Mouse (Mus musculus) adrenal gland, postnatal 14 days (tissue): ENCODE results near the gene Nfib. TPM values are rescaled to one million over a fixed set of nuclear protein-coding genes. Genes with fewer than 3 reads are reported as not detected.

Source experiments
- DNase-seq: peaks from one replicate; pipeline ENCODE4 v3.0.0; 2021; ENCODE audit warnings: mixed read lengths
- total RNA-seq: library from RNA; stranded (reverse); gene quantifications from 2 replicates; pipeline ENCODE4 v1.2.3, GENCODE M21; 2021

The Nfib gene
- total RNA-seq, 1 experiment from 2014 or later: 111 TPM

- DNase-seq: peak; percentile 99
Measured at GRCm38 (mm10) chr4:82512743-82513425, 192.7 kb downstream of the Nfib start.

DNA sequence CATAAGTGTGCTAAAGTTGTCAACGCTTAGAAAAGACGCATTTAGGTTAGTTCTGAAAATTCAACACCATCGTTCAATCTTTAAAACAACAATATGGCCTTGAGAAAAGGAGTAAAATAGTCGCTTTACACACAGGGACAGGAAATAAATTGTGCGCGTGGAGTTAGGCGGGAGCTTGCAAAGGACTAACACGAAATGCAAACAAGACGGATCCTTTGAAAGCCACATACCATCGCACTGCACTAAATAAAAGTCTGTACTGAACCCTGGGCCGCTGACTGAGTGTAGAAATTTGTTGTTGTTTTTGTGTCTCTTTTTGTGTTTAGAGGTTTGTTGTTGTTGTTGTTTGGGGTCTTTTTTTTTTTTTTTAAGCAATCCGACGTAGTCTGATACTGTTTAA lies 193.2 kb downstream of the Nfib start:
- no peak for DNase-seq

- DNase-seq: peak; percentile 74
Measured at GRCm38 (mm10) chr4:82511524-82511923, 194.0 kb downstream of the Nfib start.

- peak; percentile 55 for DNase-seq
Measured at GRCm38 (mm10) chr4:82511001-82511513, 194.5 kb downstream of the Nfib start.

- no peak for DNase-seq
Measured at GRCm38 (mm10) chr4:82509771-82510170, 195.8 kb downstream of the Nfib start.

GRCm38 (mm10) chr4:82509166-82509767 lies 196.3 kb downstream of the Nfib start:
- DNase-seq: no peak

- DNase-seq: peak; percentile 65
Measured at GRCm38 (mm10) chr4:82508281-82508687, 197.3 kb downstream of the Nfib start.

DNA sequence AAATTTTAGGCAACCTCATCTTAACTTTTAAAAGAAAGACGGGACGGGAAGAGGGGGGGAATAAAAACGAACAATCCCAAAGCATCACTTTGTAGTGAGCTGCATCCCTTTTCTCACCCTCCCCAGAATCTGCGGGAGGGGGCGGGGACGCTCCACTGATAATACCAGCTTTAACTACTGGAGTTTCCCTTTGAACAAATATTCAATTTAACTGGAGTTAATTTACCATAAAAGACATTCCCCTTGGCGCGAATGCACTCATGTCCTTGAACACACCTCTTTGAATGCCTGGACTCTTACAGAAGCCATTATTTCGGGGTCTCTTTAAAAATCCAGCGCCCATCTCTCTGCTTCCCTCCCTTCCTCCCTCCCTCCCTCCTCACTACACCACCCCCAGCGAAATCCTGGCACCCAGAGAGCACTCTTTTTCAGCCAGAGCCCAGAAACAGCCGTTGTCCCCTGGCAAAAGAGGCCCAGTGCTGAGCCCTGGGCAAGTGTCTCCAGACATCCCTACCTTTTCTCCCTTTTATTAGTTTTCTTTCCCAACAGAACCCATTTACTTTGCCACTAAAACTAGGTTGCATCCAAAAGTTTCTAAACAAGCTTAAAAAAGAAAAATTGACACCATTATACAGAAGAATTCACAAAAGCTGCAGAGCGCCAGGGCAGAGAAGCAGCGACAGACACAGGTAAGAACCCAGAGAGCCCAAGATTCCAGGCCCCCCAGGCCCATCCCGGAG lies 197.8 kb downstream of the Nfib start:
- peak; percentile 81 for DNase-seq

DNA sequence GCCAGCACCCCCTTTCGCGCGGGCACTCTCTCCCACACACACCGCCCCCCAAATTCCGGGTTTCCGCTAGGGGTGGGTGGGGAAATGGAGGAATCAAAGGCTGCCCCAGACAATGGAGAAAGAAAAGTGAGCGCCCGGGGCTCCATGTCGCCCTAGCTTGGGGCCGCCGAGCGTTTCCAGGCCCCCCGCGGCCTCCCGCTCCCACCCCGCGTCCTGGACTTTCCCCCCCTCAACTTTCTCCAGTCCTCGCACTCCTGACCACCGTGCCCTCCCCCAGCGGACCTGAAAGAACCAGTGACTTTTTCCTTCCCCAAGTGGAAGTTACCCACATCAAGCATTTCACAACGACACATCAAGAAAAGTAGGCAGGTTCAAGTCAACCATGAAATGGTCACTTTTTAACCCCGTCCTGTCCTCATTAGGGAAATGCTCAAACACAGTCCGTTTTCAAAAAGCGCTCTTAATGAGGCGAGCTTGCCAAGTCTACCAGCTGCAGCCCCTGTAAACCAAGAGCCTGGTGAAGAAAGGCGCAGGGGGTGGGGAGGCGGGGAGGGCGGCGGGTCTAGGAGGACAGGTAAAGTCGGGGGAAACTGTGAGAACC lies 198.7 kb downstream of the Nfib start:
- DNase-seq: peak; percentile 80

DNA sequence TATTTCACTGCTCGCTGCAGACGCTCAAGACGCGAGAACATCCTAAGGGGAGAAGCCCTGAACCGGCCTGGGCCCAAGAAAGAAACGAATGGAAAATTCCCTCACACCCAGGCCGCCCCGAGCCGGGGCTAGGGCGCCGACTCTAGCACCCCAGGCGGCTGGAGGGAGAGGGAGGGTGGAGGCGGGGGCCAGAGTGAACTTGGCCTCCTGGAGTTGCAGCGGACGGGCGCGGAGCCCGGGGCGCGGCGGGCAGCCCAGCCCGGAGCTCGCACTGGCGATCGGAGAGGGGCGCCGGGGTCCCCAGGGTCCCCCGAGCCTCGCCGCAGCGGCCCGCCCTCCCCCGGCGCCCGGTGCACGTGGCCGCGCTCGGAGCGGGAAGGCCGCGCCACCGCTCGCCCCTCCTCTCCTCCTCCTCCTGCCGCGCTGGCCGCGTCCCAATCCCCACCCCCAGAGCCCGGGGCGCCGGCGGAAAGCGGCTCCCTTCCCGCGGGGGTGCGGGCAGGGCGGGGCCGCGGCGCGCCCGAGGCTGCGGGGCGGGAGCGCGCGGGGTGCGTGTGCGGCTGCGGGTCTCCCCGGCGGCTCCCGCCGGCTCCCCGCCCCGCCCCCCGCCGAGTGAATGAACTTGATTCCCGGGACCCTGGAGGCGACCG lies 199.3 kb downstream of the Nfib start:
- DNase-seq: peak; percentile 97

- peak; percentile 90 for DNase-seq
Measured at GRCm38 (mm10) chr4:82505121-82506031, 200.2 kb downstream of the Nfib start.

DNA sequence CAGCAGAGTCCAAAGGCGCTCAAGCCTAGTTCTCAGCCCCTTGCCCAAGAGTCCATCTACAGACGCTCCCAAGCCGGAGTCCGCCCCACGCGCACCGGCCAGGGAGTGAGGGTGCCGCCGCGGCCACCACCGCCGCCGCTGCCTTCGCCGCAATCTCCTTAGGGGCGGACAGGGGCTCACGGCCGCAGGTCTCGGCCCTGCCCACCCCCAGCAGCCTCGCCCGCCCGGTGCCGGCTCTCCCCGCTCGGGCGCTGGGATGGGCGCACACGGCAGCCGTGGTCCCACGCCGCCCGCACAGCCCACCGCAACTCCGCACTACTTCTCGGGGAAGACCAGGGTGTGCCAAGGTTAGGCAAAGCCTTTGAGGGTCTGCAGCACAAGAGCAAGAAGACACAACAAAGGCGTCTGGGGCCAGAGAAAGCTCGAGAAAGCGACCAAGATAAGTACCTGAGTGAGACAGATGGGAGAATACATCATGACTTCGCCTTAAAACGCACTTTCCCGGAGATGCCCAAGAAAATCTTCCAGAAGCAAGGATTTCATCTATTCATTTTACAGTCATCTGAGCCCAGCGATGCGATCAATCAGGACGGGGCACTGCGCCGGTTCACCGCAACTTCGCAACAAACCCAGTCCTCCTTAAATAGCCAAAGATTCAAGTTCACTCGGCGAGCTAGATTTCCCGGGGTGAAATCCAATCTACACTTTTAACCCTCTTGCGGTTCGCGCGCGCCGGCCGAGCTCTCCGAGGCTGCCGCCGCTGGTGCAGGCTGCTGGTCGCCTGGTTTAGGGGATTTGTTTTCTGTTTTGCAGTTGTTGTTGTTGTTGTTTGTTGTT lies 201.0 kb downstream of the Nfib start:
- DNase-seq: peak; percentile 71

DNA sequence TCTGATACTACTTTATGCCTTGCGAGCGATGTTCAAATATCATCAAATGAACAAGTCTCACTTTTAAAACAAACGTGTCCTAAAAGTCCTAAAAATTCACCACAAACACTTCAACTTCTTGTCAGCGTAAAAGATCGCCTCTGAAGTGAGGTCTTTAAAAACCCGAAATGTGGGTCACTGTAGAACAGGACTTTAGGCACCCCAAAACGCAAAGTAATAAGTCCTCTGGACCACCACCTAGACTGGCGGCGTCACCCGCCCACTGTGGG lies 201.6 kb downstream of the Nfib start:
- no peak for DNase-seq

DNA sequence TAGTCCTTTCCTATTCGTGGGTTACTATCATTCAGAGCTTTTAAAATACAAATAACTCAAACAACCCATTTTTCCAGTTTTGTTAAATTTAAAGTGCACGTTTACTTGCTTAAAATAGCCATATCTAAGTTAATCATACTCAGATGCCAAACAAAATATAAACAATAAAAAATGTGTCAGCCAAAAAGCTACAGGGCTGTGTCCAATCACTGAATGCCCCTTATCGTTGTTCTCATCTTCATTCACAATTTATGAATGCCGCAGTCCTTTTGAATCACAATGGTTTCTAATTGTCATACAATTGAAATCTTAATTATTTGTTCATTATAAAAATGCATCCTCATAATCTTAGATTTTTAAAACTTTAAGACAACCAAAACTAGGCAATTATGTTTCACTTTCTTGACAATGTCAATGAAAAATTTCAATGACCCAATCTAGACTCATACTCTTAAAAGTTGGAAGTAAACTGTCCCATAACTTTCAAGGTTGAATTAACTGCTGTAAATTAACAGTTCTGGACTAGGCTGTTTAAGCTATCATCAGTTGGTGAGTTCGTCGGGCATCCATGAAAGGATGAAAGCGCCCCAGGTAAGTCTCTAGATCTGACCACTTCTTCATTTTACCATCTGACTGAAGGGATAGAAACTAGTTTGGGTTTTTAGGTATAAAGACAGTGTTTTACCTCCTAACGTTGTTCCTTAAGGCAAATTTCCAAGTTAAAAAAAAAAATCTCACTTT lies 202.1 kb downstream of the Nfib start:
- no peak for DNase-seq

DNA sequence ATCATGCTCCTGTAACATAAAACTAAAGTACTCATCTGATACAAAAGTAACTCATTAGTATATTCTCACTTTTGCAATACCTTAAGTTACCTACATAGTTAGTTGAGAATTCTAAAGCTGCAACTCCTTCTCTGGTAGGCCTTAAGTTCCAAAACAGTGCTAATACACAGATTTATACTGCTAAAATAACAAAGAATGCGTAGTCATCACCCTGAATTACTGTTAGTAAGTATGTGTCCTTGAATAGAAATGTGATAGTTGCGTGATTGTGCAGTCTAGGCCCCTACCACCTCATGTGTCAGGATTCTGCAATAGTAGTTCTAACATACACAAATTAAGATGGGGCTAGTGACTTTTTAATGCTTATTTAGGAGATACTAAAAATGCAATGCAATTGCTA lies 202.9 kb downstream of the Nfib start:
- no peak for DNase-seq

- no peak for DNase-seq
Measured at GRCm38 (mm10) chr4:82502012-82502411, 203.5 kb downstream of the Nfib start.

GRCm38 (mm10) chr4:82500578-82501098 lies 204.9 kb downstream of the Nfib start:
- no peak for DNase-seq

DNA sequence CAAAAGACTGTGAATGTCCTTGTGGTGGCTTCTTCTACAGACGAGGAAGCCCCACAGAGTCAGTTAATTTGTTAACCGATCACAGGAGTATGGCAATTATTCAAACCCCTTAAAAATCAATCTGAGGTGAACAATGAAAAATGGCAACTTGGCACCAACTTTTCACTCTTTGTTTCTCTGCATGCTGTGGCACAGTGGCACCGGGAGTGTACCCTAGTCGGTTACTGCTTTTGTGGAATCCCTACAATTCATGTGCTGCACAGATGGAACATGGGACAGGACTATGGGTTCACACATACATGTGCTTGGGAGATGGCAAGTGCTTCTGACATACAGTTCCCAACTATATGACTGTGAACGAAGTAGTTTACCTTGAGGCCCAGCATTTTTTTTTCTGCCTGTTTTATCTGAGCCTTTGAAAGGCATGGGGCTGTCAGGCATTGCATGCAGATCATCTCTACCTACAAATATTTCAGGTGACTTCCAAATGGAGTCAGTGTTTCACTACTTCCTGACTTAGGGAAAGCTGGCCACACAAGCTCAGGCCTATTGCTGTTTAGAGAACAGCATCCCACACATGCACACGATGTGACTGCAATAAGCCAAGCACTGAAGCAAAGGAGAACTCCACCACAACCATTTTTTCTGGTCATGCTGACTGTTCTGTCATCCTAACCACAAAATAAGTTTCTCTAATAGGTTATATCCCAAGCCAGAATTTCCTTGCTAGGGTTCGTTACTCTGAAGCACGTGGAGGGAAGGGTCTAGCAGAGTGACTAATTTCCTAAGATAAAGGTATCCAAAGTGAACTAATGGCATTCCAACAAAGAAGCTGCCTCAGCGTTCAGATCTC lies 205.6 kb downstream of the Nfib start:
- DNase-seq: no peak
